Mouse (Mus musculus) MEL (cell line): Measurements from ENCODE around the gene Hsd3b7. TPM values are rescaled to one million over a fixed set of nuclear protein-coding genes. Genes with fewer than 3 reads are reported as not detected.

Experiments used
- DNase-seq: peaks from one replicate; pipeline ENCODE4 v3.0.0; 2011; ENCODE audit warnings: low read depth, low spot score
- H3K27ac ChIP-seq: 2 replicates; pipeline ENCODE4 v1.5.1; 2012; ENCODE audit warnings: low read depth, mild to moderate bottlenecking, control low read depth, low read length, moderate library complexity; ENCODE audit not compliant: control insufficient read depth
- H3K27me3 ChIP-seq, 2 experiments: fragments of 150-350 bp in 1 of 2; sonication (generic) in 1 of 2; 2 replicates each; pipeline ENCODE4 v1.6.1; 2012; ENCODE audit warnings: low read length in 2 of 2, mild to moderate bottlenecking in 2 of 2, improper control_type of control experiment in 1 of 2, moderate library complexity in 1 of 2; ENCODE audit not compliant: insufficient read depth in 2 of 2, control insufficient read depth in 1 of 2
- H3K36me3 ChIP-seq, 2 experiments: 2 replicates each; pipeline ENCODE4 v1.6.1; 2012 to 2014; ENCODE audit warnings: low read length in 2 of 2, improper control_type of control experiment in 1 of 2, inconsistent platforms in 1 of 2, mild to moderate bottlenecking in 1 of 2; ENCODE audit not compliant: insufficient read depth in 2 of 2, control insufficient read depth in 1 of 2
- H3K4me1 ChIP-seq, 2 experiments: fragments of 150-350 bp in 1 of 2; sonication (generic) in 1 of 2; 2 replicates each; pipeline ENCODE4 v1.6.1; 2012; ENCODE audit warnings: low read length in 2 of 2, improper control_type of control experiment in 1 of 2, mild to moderate bottlenecking in 1 of 2; ENCODE audit not compliant: insufficient read depth in 2 of 2, control insufficient read depth in 1 of 2
- H3K4me3 ChIP-seq, 2 experiments: fragments of 150-350 bp in 1 of 2; sonication (generic) in 1 of 2; 2 replicates each; pipeline ENCODE4 v1.5.1; 2012; ENCODE audit warnings: low read depth in 2 of 2, low read length in 2 of 2, mild to moderate bottlenecking in 2 of 2, moderate library complexity in 2 of 2, control low read depth in 1 of 2, improper control_type of control experiment in 1 of 2; ENCODE audit not compliant: control insufficient read depth in 1 of 2, insufficient read depth in 1 of 2
- H3K79me2 ChIP-seq: 2 replicates; pipeline ENCODE4 v1.6.1; 2012; ENCODE audit warnings: mild to moderate bottlenecking, low read length, moderate library complexity; ENCODE audit not compliant: control insufficient read depth, poor library complexity, insufficient read depth
- H3K9ac ChIP-seq: 2 replicates; pipeline ENCODE4 v1.6.1; 2012; ENCODE audit warnings: low read depth, mild to moderate bottlenecking, control low read depth, low read length, moderate library complexity; ENCODE audit not compliant: control insufficient read depth, poor library complexity, severe bottlenecking
- H3K9me3 ChIP-seq: fragments of 150-350 bp; sonication (generic); replicated peaks from 2 replicates; pipeline ENCODE4 v1.6.1; 2012; ENCODE audit warnings: mild to moderate bottlenecking, low read length, improper control_type of control experiment, moderate library complexity; ENCODE audit not compliant: insufficient read depth
- CHD1 ChIP-seq: IDR thresholded peaks from 2 replicates; pipeline ENCODE4 v1.6.1; 2012; ENCODE audit warnings: low read depth, mild to moderate bottlenecking, inconsistent platforms, low read length, improper control_type of control experiment
- CHD2 ChIP-seq: IDR thresholded peaks from 2 replicates; pipeline ENCODE4 v1.6.1; 2011; ENCODE audit warnings: low read length, improper control_type of control experiment
- E2F4 ChIP-seq: IDR thresholded peaks from 2 replicates; pipeline ENCODE4 v1.6.1; 2011; ENCODE audit warnings: low read depth, low read length, improper control_type of control experiment, borderline replicate concordance
- ELF1 ChIP-seq: IDR thresholded peaks from 2 replicates; pipeline ENCODE4 v1.6.1; 2014; ENCODE audit warnings: low read depth, mild to moderate bottlenecking, inconsistent platforms, low read length, improper control_type of control experiment, moderate library complexity
- EP300 ChIP-seq, 2 experiments: IDR thresholded peaks; 2 replicates each; pipeline ENCODE4 v1.6.1; 2011; ENCODE audit warnings: improper control_type of control experiment in 2 of 2, low read length in 2 of 2, low read depth in 1 of 2, mild to moderate bottlenecking in 1 of 2
- GABPA ChIP-seq: IDR thresholded peaks from 2 replicates; pipeline ENCODE4 v1.6.1; 2012; ENCODE audit warnings: low read depth, mild to moderate bottlenecking, inconsistent platforms, low read length, improper control_type of control experiment, moderate library complexity
- GATA1 ChIP-seq: IDR thresholded peaks from 2 replicates; pipeline ENCODE4 v1.6.1; 2011; ENCODE audit warnings: low read depth, low read length, improper control_type of control experiment
- HCFC1 ChIP-seq: IDR thresholded peaks from 2 replicates; pipeline ENCODE4 v1.6.1; 2012; ENCODE audit warnings: low read depth, mild to moderate bottlenecking, inconsistent platforms, low read length, improper control_type of control experiment, moderate library complexity
- KAT2A ChIP-seq: conservative IDR thresholded peaks from 2 replicates; pipeline ENCODE4 v1.6.1; 2012; ENCODE audit warnings: low read depth, low read length, improper control_type of control experiment, inconsistent platforms
- MAX ChIP-seq: IDR thresholded peaks from 2 replicates; pipeline ENCODE4 v1.6.1; 2011; ENCODE audit warnings: low read length, improper control_type of control experiment
- MXI1 ChIP-seq: IDR thresholded peaks from 2 replicates; pipeline ENCODE4 v1.6.1; 2011; ENCODE audit warnings: mild to moderate bottlenecking, low read depth, low read length, improper control_type of control experiment
- MYC ChIP-seq: IDR thresholded peaks from 2 replicates; pipeline ENCODE4 v1.6.1; 2011; ENCODE audit warnings: low read depth, mild to moderate bottlenecking, low read length, improper control_type of control experiment, moderate library complexity
- NELFE ChIP-seq: IDR thresholded peaks from 2 replicates; pipeline ENCODE4 v1.6.1; 2011; ENCODE audit warnings: low read depth, low read length, improper control_type of control experiment
- POLR2A ChIP-seq, 2 experiments: IDR thresholded peaks; 2 replicates each; pipeline ENCODE4 v1.6.1; 2011 to 2012; ENCODE audit warnings: low read length in 2 of 2, mild to moderate bottlenecking in 2 of 2, control low read depth in 1 of 2, improper control_type of control experiment in 1 of 2, low read depth in 1 of 2, moderate library complexity in 1 of 2; ENCODE audit not compliant: control insufficient read depth in 1 of 2, insufficient read depth in 1 of 2, poor library complexity in 1 of 2
- POLR2AphosphoS2 ChIP-seq: IDR thresholded peaks from 2 replicates; pipeline ENCODE4 v1.6.1; 2011; ENCODE audit warnings: low read length, improper control_type of control experiment
- RAD21 ChIP-seq: IDR thresholded peaks from 2 replicates; pipeline ENCODE4 v1.6.1; 2011; ENCODE audit warnings: mild to moderate bottlenecking, low read depth, low read length, improper control_type of control experiment
- RCOR1 ChIP-seq: IDR thresholded peaks from 2 replicates; pipeline ENCODE4 v1.6.1; 2012; ENCODE audit warnings: low read depth, mild to moderate bottlenecking, inconsistent platforms, low read length, improper control_type of control experiment
- SMC3 ChIP-seq: IDR thresholded peaks from 2 replicates; pipeline ENCODE4 v1.6.1; 2011; ENCODE audit warnings: low read depth, low read length, improper control_type of control experiment
- TAL1 ChIP-seq: IDR thresholded peaks from 2 replicates; pipeline ENCODE4 v1.6.1; 2012; ENCODE audit warnings: mild to moderate bottlenecking, inconsistent platforms, low read length, moderate library complexity, mixed read lengths
- TBP ChIP-seq: IDR thresholded peaks from 2 replicates; pipeline ENCODE4 v1.8.0; 2011; ENCODE audit warnings: low read depth, low read length, improper control_type of control experiment
- TCF12 ChIP-seq: IDR thresholded peaks from 2 replicates; pipeline ENCODE4 v1.6.1; 2014; ENCODE audit warnings: low read depth, mild to moderate bottlenecking, inconsistent platforms, low read length, improper control_type of control experiment, moderate library complexity
- ZC3H11A ChIP-seq: IDR thresholded peaks from 2 replicates; pipeline ENCODE4 v1.6.1; 2012; ENCODE audit warnings: low read depth, mild to moderate bottlenecking, inconsistent platforms, low read length, improper control_type of control experiment
- ZKSCAN1 ChIP-seq: IDR thresholded peaks from 2 replicates; pipeline ENCODE4 v1.6.1; 2012; ENCODE audit warnings: low read depth, mild to moderate bottlenecking, inconsistent platforms, low read length, improper control_type of control experiment, moderate library complexity
- polyA plus RNA-seq, 2 experiments: library from polyadenylated mRNA; stranded (reverse) in 1 of 2; unstranded in 1 of 2; fragments of >175 nt in 1 of 2; fragments of >200 nt in 1 of 2; gene quantifications; 2 replicates each; pipeline versions ENCODE4 v1.2.1 to v1.2.4; 2012; ENCODE audit warnings: low replicate concordance in 2 of 2, low read depth in 1 of 2; ENCODE audit not compliant: insufficient read length in 2 of 2, insufficient read depth in 1 of 2, missing spikeins in 1 of 2
- total RNA-seq: library from RNA; depleted of rRNA; stranded (reverse); fragments of 300-350 nt; gene quantifications from 2 replicates; pipeline ENCODE4 v1.2.3, GENCODE M21; 2012

Hsd3b7 gene
- total and polyA plus RNA-seq, 3 experiments: 0.75 to 1.4 TPM; not detected in 1

- H3K9ac ChIP-seq: no peak overlapping the region
- TF ChIP-seq POLR2A (IDR thresholded peaks at IDR 0.05; ENCODE audit: control insufficient read depth in 1 of 2, insufficient read depth in 1 of 2, low read depth in 1 of 2, low read length in 2 of 2, poor library complexity in 1 of 2): no peak
- no peak for TF ChIP-seq E2F4
- no peak for TF ChIP-seq ZKSCAN1
- TF ChIP-seq CHD2: no peak
- no peak for TF ChIP-seq GABPA
- no peak for TF ChIP-seq RCOR1
- TF ChIP-seq, all 39 proteins: peak for 0
- H3K4me3 ChIP-seq: no peak overlapping the region
- DNase-seq: no peak
- no peaks in the 10 kb centered on the region for H3K27me3 ChIP-seq
- H3K9me3 ChIP-seq: no peaks in the 10 kb centered on the region
- H3K27ac ChIP-seq: no peak overlapping the region
- H3K4me1 ChIP-seq: peaks cover 1 to 15% of the 10 kb centered on the region in 2 experiments; a peak in 3 of 4 replicates
- peaks cover 0 to 10% of the 10 kb centered on the region in 2 experiments; a peak in 2 of 4 replicates for H3K36me3 ChIP-seq
- no peaks in the 10 kb centered on the region; the same call in 1 of the 2 replicates for H3K79me2 ChIP-seq
These were observed 11.9 kb downstream of the Hsd3b7 start for GRCm38 (mm10) chr7:127812292-127812691.

DNA sequence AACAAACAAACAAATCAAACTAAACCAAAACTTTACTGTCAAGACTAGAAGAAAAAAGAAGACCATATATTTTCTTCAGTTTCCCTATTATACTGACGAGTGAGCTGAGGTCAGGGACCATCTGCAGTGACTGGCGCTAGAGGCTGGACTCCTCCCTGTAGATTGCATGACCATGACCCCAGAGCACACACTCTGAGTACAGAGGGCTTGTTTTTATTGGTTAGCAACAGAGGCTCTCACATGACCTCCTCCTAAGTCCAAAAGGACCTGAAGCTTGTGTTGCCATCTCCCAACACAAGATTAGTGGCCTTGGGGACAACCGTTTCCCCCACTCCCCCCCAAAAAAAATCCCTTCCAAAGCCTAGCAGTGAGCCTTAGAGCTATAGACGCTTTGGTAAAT lies 13.4 kb downstream of the Hsd3b7 start:
- Histone ChIP-seq H3K4me1 (peaks cover 0 to 2% of the 10 kb centered on the region in 2 experiments; a peak in 2 of 4 replicates), H3K27ac (no peak overlapping the region), H3K9ac (no peak overlapping the region), H3K4me3 (no peak overlapping the region), H3K9me3 (no peaks in the 10 kb centered on the region), H3K27me3 (no peaks in the 10 kb centered on the region), H3K79me2 (no peaks in the 10 kb centered on the region), H3K36me3 (peaks cover 0 to 1% of the 10 kb centered on the region in 2 experiments; a peak in 2 of 4 replicates)
- TF ChIP-seq ELF1 (no peak), CHD1 (no peak), MAX (no peak), GATA1 (no peak), KAT2A (no peak), EP300 (IDR thresholded peaks at IDR 0.05; ENCODE audit: low read depth in 1 of 2, low read length in 2 of 2) (no peak), MXI1 (no peak), HCFC1 (no peak), E2F4 (no peak), NELFE (no peak), SMC3 (no peak), TCF12 (no peak), RAD21 (no peak), TAL1 (no peak), TBP (no peak), ZC3H11A (no peak), POLR2AphosphoS2 (no peak), MYC (no peak)
- DNase-seq: no peak
